Mouse (Mus musculus) CD4-positive, CD25-positive, alpha-beta regulatory T cell, adult 4 months (primary cell): ENCODE results near the gene Zbed6. TPM values are rescaled to one million over a fixed set of nuclear protein-coding genes. Genes with fewer than 3 reads are reported as not detected.
A peak's percentile ranks its signal among the peaks of the same experiment; 100 is the strongest.
"Not testable (repeated sequence)": the region's sequence is repeated elsewhere in the genome, so short reads cannot be mapped to it uniquely, and the experiment has no call there.

Experiments
- ATAC-seq: one replicate; pipeline ENCODE4 v1.8.0; 2017
- polyA plus RNA-seq, 2 experiments: library from polyadenylated mRNA; unstranded; fragments of 100-300 nt; shearing (Covaris generic); gene quantifications; one replicate each; pipeline ENCODE4 v1.2.1; 2017

The Zbed6 gene
- polyA plus RNA-seq, result not detected

- peak; percentile 46 for ATAC-seq
Measured at GRCm38 (mm10) chr1:133660466-133661202, at the start of gene Zbed6. Gene Zbed6, minus strand, starts transcription at chr1:133660885.

DNA sequence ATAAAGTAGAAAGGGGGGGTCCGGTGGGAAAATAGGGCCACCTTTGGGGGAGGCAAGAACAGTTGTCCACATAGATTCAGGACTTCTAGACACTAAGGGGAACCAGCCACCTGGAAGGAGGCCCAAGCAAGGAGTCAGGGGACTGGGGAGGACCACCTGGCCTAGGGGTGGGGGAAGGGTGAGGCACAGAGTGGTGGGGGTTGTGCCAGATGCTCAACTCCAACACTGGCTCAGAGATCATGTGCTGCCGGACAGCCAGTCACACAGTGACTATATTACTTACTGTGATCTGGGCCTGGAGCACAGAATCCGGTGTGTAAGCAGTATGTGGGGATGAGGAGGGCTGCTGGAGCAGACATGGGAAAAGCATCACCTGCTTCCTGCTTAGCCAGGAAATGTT lies 48.6 kb upstream of the Zbed6 start:
- no peak for ATAC-seq

- ATAC-seq, result not testable (repeated sequence)
Measured at GRCm38 (mm10) chr1:133701824-133702223, 41.1 kb upstream of the Zbed6 start.

DNA sequence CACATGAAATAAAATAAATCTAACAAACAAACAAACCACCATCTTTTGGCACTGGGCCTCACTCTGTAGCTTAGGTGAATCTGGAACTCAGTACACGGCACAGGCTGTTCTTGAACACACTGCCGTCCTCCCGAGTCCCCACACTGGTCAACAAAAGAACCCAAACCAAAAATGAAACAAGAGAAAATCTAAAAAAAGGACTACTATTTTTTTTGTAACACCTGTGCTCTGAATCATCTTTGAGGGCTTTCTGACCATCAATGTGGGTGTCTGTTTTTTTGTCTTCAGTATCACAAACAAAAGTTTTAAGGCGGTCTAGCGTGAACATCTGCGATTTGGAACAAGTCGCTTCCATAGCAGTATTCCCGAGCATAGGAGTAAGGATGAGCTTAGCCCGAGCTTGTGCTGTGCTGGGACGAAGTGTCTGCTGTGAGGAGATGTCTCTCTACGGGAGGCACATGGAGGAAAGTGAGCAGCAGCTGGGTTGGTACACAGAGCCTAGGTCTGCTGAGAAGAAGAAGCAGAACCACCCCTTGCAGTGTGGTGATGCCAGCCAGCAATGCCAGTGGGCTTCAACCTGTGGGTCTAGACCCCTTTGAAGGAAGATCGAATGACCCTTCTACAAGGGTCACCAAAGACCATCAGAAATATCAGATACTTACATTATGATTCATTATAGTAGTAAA lies 37.4 kb upstream of the Zbed6 start:
- ATAC-seq, result no peak

GRCm38 (mm10) chr1:133695901-133696300 lies 35.2 kb upstream of the Zbed6 start:
- no peak for ATAC-seq

- peak; percentile 37 for ATAC-seq
Measured at GRCm38 (mm10) chr1:133694876-133695275, 34.2 kb upstream of the Zbed6 start.

DNA sequence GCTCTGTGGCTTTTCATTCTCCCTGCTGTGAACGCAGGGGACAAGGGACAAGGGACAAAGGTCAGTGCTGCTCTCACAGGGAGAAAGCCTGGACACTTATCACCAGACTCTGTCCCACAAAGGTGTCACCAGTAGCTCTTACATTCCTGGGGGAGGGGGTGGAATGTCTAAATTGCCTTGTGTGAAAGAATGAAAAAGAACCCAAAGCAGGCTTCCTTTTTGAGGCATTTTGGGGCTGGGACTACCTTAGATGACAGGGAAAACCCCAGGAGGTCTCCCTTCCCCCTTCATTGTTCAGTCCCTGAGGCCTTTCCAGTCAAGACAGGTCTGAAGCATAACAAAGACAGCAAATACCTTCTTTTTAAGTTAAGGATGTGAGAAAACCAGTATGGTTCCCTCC lies 33.6 kb upstream of the Zbed6 start:
- no peak for ATAC-seq

DNA sequence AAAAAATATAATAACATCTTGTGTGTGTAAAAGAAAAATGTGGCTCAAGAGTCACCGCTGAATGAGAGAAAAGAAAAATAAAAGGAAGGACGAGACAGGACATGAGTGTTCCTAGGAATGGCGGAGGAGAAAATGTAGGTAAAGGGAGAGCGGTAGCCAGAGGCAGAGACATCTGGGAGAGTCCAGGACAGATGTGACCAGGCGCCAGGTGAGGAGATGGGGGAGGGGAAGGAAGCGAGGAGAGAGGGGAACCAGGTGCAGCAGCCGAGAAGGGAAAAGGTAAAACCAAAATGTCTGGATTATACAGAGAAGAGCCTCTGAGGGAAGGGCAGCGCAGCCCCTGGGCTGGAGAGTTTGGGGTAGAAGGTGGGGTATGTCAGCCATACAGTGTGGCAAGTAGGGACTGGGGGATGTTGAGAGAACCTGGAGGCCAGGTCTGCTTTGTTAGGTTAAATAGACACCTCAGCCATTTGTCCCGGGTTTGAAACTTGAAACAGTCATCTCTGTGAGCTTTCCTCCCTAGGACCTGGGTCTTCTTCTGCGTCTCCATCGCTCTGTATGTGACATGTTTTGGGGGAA lies 32.9 kb upstream of the Zbed6 start:
- ATAC-seq, result no peak

GRCm38 (mm10) chr1:133692195-133692594 lies 31.5 kb upstream of the Zbed6 start:
- no peak for ATAC-seq

DNA sequence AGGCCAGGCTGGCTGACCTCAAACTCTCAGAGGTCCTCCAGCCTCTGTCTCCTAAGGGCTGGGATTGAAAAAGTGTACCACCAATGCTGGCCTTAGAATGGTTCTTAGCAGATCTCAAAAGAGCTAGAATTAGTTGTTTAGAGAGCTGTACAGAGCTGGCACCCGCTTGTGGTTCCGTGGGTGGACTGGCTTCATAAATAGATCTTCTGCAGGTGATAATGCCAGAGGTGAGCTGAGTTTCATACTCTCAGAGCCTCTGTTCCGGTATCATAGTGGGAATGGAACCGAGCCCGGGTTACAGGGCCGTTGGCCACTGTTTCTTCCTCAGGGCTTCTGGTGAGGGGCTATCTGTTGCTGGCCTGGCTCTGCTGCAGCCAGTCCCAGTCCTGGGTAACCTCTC lies 30.4 kb upstream of the Zbed6 start:
- no peak for ATAC-seq

GRCm38 (mm10) chr1:133689897-133690296 lies 29.2 kb upstream of the Zbed6 start, which contains the start of gene Lax1:
Gene Lax1, minus strand, starts transcription at chr1:133690108.
- ATAC-seq, result peak; percentile 90

DNA sequence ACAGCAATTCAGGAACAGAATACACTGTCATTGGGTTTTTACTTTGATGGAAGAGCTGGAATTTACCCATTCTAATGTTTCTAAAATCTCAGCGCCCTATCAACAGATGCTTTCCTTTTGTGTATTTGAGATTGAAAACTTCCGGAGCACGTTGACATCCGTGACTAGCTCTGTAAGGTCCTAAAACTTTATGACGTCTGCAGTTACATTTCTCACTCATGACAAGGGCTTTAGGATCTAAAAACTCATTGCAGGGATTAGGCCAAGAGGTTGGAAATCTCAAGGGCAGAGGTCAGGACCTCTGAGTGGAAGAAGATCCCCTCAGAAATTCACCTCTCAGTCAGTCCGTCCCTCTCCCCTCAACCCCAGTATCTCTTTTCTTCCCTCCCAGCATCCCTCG lies 27.6 kb upstream of the Zbed6 start:
- no peak for ATAC-seq

DNA sequence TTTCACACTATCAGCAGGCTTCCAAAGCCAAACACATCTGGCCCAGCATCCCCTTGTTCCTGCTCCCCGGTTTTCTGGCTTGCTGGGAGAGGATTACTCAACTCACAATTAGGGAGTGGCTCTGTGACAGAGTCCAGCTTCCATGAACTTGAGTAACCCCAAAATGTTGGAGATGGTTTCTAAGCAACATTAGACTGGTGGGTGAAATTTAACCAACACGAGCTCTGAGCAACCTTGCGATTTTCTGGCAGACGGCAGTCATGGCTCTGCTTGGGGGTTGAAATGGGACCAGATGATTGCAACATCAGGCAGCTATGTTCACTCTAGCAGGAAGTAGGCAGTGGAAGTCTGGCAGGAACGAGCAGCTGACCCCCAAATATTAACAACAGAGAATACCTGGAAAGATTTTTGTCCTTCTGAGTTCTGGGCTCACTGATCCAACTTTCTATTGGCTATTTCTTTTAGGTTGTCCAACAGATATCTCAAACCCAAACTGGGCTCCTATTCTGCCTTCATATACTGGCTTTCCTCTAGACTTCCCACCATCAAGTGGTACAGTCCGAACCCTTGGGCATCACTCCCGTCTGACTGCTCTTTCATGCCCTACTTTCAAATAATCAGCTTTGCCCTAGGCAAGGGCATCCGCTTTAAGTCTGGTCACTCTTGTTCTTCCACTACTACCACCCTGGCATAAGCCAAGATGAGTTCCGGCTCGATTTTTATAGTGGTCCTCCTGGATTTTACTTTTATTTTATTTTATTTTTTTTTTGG lies 25.2 kb upstream of the Zbed6 start:
- ATAC-seq, result no peak

DNA sequence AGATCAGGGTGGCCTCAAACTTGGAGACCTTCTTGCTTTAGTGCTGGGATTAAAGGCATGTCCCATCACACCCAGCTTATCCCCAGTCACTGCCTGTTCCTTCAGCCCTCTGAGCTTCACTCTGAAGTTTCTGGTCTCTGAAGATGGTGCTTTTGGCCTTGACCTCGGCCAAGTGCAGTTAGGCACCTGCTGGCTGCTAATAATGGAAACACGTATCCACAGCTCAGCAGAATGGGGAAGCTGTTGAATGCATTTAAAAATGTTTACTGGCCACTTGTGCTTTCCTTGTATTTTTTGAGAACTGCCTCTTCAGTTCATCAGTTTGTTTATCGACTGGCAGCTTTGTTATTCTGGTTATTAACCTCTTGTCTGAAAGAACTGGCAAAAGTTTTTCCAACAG lies 11.1 kb upstream of the Zbed6 start:
- no peak for ATAC-seq

DNA sequence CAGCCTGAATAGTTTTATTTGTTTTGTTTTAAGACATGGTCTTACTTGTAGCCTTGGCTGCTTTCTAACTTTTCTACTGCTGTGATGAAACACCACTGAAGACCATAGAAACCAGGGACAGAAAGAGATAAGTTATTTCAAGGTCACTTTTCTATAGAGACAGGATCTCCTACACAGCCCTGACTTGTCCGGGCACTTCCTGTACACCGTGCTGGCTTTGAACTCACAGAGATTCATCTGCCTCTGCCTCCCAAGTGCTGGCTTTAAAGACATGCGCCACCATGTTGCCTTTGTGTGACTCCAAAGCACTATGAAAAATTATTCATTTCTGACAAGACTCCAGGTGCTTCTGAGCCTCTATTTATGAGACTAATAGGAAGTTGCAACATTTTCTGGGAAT lies 10.6 kb upstream of the Zbed6 start:
- ATAC-seq, result no peak

- no peak for ATAC-seq
Measured at GRCm38 (mm10) chr1:133670776-133671175, 10.1 kb upstream of the Zbed6 start.

DNA sequence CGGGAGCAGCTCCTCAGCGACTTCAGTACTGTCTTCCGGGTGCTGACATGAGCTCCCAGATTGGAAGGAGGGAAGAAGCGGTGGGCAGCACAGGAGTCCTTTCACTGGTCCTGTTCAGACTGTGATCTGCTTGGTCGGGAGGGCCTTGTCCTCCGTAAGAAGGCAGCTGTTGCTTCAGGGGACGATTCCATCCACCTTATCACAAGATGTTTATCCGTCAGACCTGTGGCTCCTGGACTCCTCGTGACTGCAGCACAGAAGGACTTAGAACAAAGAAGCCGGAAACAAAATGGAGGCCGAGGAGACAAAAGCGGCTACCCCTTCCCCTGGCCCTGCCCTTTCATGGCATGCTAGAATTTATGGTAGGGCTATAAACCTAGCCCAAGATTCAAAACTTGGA lies 9.5 kb upstream of the Zbed6 start:
- no peak for ATAC-seq

DNA sequence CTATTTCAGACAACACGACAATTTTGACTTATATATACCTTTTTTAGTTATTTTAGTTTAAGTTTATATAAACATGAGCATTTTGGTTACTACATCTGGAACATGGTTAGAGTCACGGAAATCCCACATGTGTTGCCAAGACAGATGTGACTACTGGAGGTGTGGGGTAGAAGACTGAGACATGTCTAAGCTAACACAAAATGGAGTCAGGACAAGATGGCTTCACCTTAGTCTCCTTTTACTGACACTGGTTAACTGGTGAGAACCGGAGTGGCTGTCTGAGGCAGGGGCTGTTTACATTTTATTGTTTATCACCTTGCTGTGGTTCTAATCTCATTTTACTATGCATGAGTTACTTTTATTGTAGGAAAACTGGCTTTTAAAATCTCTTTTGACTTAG lies 7.9 kb upstream of the Zbed6 start:
- ATAC-seq, result no peak

DNA sequence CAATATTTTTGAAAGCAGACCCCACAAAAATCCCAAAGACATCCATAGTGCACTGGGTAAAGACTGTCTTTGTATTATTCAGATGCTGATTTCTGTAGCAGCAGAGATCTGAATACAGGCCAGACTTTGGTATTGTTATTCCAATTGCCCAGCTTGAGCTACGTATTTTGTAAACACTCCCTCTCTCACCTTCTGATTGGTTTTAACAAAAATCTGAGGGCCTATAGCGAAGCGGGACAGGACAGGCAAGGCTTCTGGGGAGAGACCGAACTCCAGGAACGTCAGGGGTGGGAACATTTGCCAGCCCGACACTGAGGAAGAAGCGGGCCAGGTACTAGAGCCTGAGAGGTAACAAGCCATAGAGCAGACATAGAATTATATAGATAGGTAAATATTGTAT lies 7.0 kb upstream of the Zbed6 start:
- ATAC-seq, result no peak

DNA sequence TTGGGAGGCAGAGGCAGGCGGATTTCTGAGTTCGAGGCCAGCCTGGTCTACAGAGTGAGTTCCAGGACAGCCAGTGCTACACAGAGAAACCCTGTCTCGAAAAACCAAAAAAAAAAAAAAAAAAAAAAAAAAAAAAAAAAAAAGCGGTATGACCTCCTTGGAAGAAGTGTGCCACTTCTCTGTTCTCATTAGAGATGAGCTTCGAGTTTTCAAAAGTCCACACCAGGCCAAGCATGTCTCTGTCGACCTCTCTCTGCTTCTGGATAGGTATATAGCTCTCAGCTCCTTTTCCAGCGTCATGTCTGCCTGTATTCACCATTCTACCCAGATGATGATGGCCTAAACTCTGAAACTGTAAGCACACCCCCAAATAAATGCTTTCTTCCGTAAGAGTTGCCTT lies 5.0 kb upstream of the Zbed6 start:
- ATAC-seq, result not testable (repeated sequence)

- no peak for ATAC-seq
Measured at GRCm38 (mm10) chr1:133664203-133664970, 3.7 kb upstream of the Zbed6 start.

DNA sequence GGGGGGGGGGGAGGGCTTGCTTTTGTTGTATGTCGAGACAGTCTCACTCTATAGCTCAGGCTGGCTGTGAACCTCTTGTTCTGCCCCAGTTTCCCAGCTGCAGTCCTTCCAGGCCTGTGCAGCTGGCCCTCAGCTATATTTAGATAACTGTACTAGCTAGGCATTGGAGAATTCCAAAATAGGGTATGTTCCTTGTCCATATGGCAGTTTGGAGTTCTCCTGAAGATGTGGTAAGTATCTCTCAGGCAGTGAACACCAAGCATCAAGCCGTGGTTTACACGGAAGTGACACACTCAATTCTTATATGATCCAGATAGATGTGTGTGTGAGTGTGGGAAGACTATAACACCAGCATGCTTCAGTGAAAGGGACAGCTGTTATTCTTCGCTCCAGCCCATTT lies 2.7 kb upstream of the Zbed6 start:
- no peak for ATAC-seq
